Mouse (Mus musculus): ENCODE data around the gene Atad2b. TPM values are rescaled to one million over a fixed set of nuclear protein-coding genes. Genes with fewer than 3 reads are reported as not detected.

Atad2b gene
- total and polyA plus RNA-seq, 3 experiments = 6.9 to 10.3 (median 7.3) TPM

GRCm38 (mm10) chr12:5073191-5073590 lies 156.0 kb downstream of the Atad2b start:
- no peak overlapping the region for H3K9ac ChIP-seq (ENCODE audit: insufficient read depth, low read depth)
- H3K4me2 ChIP-seq (ENCODE audit: insufficient read depth, low read depth, poor library complexity, severe bottlenecking) = no peak overlapping the region
- in situ Hi-C loops (cut with MboI; ENCODE audit: low pct_ligation_motif_present, low pct_unique_long_range_greater_than_20kb, low sequenced_read_pairs) (no loop called here), dilution Hi-C loops (cut with MboI; ENCODE audit: extremely low pct_ligation_motif_present, extremely low pct_unique_long_range_greater_than_20kb, low sequenced_read_pairs) (no loop called here)
- no peak overlapping the region for H3K27ac ChIP-seq (ENCODE audit: insufficient read depth, low read depth)
- no peaks in the 10 kb centered on the region for H3K4me1 ChIP-seq (ENCODE audit: control insufficient read depth in 1 of 2, insufficient read depth in 2 of 2)
- no peaks in the 10 kb centered on the region for H3K27me3 ChIP-seq (replicated peaks)
- H3K9me3 ChIP-seq (replicated peaks; ENCODE audit: low read length) = no peaks in the 10 kb centered on the region
- no peak for DNase-seq (ENCODE audit: extremely low read depth)
- H3K36me3 ChIP-seq (replicated peaks in 1 of 2; ENCODE audit: control insufficient read depth in 1 of 2, insufficient read depth in 1 of 2, low read length in 1 of 2) = no peaks in the 10 kb centered on the region
- no peaks in the 10 kb centered on the region for H3K79me2 ChIP-seq (replicated peaks; ENCODE audit: control insufficient read depth, extremely low read depth, insufficient read depth, poor library complexity, severe bottlenecking)
- no peak overlapping the region for H3K4me3 ChIP-seq (replicated peaks in 1 of 3; ENCODE audit: low read depth in 2 of 3, low read length in 2 of 3, poor library complexity in 1 of 3)
- TF ChIP-seq USF1 (IDR thresholded peaks at IDR 0.05; ENCODE audit: low read depth, low read length) (no peak), USF2 (conservative IDR thresholded peaks at IDR 0.05; ENCODE audit: low read depth, low read length) (no peak), IRF4 (IDR thresholded peaks at IDR 0.05; ENCODE audit: low read depth, low read length) (no peak), ELF1 (IDR thresholded peaks at IDR 0.05; ENCODE audit: low read depth, low read length) (no peak), KAT2A (IDR thresholded peaks at IDR 0.05; ENCODE audit: insufficient replicate concordance, low read length) (no peak), TBP (conservative IDR thresholded peaks at IDR 0.05; ENCODE audit: low read depth, low read length) (no peak), MEF2A (IDR thresholded peaks at IDR 0.05; ENCODE audit: borderline replicate concordance, low read depth, low read length) (no peak), E2F4 (IDR thresholded peaks at IDR 0.05; ENCODE audit: insufficient replicate concordance, low read depth, low read length) (no peak), ZMIZ1 (IDR thresholded peaks at IDR 0.05; ENCODE audit: low read depth, low read length) (no peak), PAX5 (IDR thresholded peaks at IDR 0.05; ENCODE audit: low read length) (no peak), HCFC1 (IDR thresholded peaks at IDR 0.05; ENCODE audit: low read depth, low read length) (no peak), UBTF (IDR thresholded peaks at IDR 0.05; ENCODE audit: low read depth, low read length) (no peak), MAX (IDR thresholded peaks at IDR 0.05; ENCODE audit: low read length) (no peak), MAFK (IDR thresholded peaks at IDR 0.05; ENCODE audit: insufficient replicate concordance, low read length) (no peak), SIN3A (IDR thresholded peaks at IDR 0.05; ENCODE audit: low read length) (no peak), NRF1 (IDR thresholded peaks at IDR 0.05; ENCODE audit: low read depth, low read length) (no peak), ZNF384 (IDR thresholded peaks at IDR 0.05; ENCODE audit: low read depth, low read length) (no peak), BHLHE40 (IDR thresholded peaks at IDR 0.05; ENCODE audit: low read depth, low read length) (no peak), SMC3 (IDR thresholded peaks at IDR 0.05; ENCODE audit: low read depth, low read length) (no peak), EP300 (IDR thresholded peaks at IDR 0.05; ENCODE audit: low read length) (no peak)

- Histone ChIP-seq H3K79me2 (replicated peaks; ENCODE audit: control insufficient read depth, extremely low read depth, insufficient read depth, poor library complexity, severe bottlenecking) (no peaks in the 10 kb centered on the region), H3K4me1 (ENCODE audit: control insufficient read depth in 1 of 2, insufficient read depth in 2 of 2) (no peaks in the 10 kb centered on the region; a peak in 1 of 4 replicates), H3K4me2 (ENCODE audit: insufficient read depth, low read depth, poor library complexity, severe bottlenecking) (no peak overlapping the region), H3K36me3 (replicated peaks in 1 of 2; ENCODE audit: control insufficient read depth in 1 of 2, insufficient read depth in 1 of 2, low read length in 1 of 2) (no peaks in the 10 kb centered on the region), H3K9me3 (replicated peaks; ENCODE audit: low read length) (no peaks in the 10 kb centered on the region), H3K27me3 (replicated peaks) (no peaks in the 10 kb centered on the region), H3K4me3 (replicated peaks in 1 of 3; ENCODE audit: low read depth in 2 of 3, low read length in 2 of 3, poor library complexity in 1 of 3) (no peak overlapping the region), H3K9ac (ENCODE audit: insufficient read depth, low read depth) (no peak overlapping the region), H3K27ac (ENCODE audit: insufficient read depth, low read depth) (no peak overlapping the region)
- in situ Hi-C loops (cut with MboI; ENCODE audit: low pct_ligation_motif_present, low pct_unique_long_range_greater_than_20kb, low sequenced_read_pairs) = no loop called here
- TF ChIP-seq SIN3A (IDR thresholded peaks at IDR 0.05; ENCODE audit: low read length) = no peak
- TF ChIP-seq GABPA (IDR thresholded peaks at IDR 0.05; ENCODE audit: insufficient replicate concordance, low read depth, low read length) = no peak
- no peak for TF ChIP-seq CHD2 (IDR thresholded peaks at IDR 0.05; ENCODE audit: low read length)
- TF ChIP-seq MAZ (IDR thresholded peaks at IDR 0.05; ENCODE audit: low read depth, low read length) = no peak
- no peak for TF ChIP-seq MAFK (IDR thresholded peaks at IDR 0.05; ENCODE audit: insufficient replicate concordance, low read length)
- TF ChIP-seq IRF4 (IDR thresholded peaks at IDR 0.05; ENCODE audit: low read depth, low read length) = no peak
- TF ChIP-seq CHD1 (IDR thresholded peaks at IDR 0.05; ENCODE audit: low read depth, low read length) = no peak
- no peak for TF ChIP-seq MEF2A (IDR thresholded peaks at IDR 0.05; ENCODE audit: borderline replicate concordance, low read depth, low read length)
- no peak for TF ChIP-seq ETS1 (conservative IDR thresholded peaks at IDR 0.05; ENCODE audit: low read depth, low read length)
- no peak for TF ChIP-seq MXI1 (IDR thresholded peaks at IDR 0.05; ENCODE audit: low read depth, low read length)
- TF ChIP-seq ZKSCAN1 (IDR thresholded peaks at IDR 0.05; ENCODE audit: borderline replicate concordance, low read depth, low read length) = no peak
- no peak for TF ChIP-seq POLR2A (IDR thresholded peaks at IDR 0.05; ENCODE audit: low read depth, low read length)
- no peak for TF ChIP-seq POLR2AphosphoS2 (IDR thresholded peaks at IDR 0.05; ENCODE audit: low read depth, low read length)
- no peak for TF ChIP-seq RAD21 (IDR thresholded peaks at IDR 0.05; ENCODE audit: low read depth, low read length)
- TF ChIP-seq TBP (conservative IDR thresholded peaks at IDR 0.05; ENCODE audit: low read depth, low read length) = no peak
- no peak for TF ChIP-seq NRF1 (IDR thresholded peaks at IDR 0.05; ENCODE audit: low read depth, low read length)
- no peak for TF ChIP-seq BHLHE40 (IDR thresholded peaks at IDR 0.05; ENCODE audit: low read depth, low read length)
- TF ChIP-seq USF1 (IDR thresholded peaks at IDR 0.05; ENCODE audit: low read depth, low read length) = no peak
- no peak for TF ChIP-seq PAX5 (IDR thresholded peaks at IDR 0.05; ENCODE audit: low read length)
- no peak for DNase-seq (ENCODE audit: extremely low read depth)
- dilution Hi-C loops (cut with MboI; ENCODE audit: extremely low pct_ligation_motif_present, extremely low pct_unique_long_range_greater_than_20kb, low sequenced_read_pairs) = no loop called here
Observed at GRCm38 (mm10) chr12:5081480-5081879, 164.3 kb downstream of the Atad2b start.
